Mouse (Mus musculus) embryo, embryonic 11.5 days (tissue): ENCODE measurements at regions not wholly inside any gene's neighbourhood (a gene's known extent, or its start where the extent isn't known, plus 50 kb on each side); places are given as distances from the start of the nearest gene placed in this dataset.

Source experiments
- DNase-seq: peaks from one replicate; pipeline ENCODE4 v3.0.0-alpha.2; 2012; ENCODE audit warnings: low read depth, low spot score

DNA sequence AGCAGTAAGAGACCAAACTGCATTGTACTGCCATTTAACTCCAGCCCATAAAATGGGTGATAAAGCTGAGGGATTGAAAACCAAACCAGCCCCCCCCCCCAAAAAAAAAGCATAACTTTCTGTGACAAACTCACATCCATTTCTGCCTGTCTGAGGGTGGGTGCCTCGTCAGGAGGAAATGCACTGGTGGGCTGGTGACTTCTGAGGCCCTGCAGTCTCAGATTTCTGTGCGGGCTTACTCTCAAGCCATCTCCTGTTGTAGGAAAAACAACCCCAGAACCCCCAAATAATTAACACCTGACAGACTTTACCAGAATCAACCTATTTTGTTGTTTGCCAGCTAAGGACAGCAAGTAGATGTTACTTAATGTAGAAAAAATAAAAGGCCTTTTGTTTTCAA, 220.9 kb downstream of the Snx10 start:
- no peak for DNase-seq

DNA sequence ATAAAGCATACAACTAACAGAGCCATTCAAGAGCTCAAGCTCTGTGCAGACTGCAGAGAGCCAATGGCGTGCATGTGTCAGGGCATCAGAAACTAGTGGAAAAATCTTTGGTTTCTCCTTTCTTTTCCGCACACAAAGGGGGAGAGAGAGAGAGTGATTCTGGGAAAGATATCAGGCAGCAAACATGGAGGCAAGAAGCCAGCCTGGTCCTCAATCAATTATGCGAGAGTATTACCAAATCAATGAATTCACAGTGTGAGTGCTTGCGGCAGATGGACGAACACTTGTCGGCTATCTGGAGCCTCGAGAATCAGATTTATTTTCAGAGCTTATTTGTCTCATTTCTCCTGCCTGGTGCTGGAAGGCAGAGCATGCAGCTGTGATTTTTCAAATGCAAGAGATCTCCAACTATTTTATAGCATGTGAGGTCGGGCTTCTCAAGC, 230.6 kb downstream of the Snx10 start:
- no peak for DNase-seq

DNA sequence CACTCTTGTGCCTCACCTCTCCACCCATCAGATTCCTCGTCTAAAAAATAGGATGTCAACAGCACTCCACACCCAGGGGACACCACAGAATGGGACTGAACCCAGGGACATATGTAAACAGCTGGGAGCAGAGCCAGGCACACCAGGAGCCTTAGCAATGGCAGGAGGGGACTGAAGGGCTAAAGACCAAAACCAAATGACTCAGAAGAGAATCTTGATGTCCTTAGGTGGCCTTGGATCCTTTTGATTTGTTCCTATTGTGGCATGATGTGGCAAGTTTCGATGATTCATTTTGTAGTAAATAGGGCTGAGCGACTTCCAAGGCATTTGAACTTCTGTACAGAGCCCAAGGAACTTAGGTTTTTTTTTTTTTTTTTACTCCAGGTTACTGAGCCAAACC, 233.4 kb downstream of the Snx10 start:
- no peak for DNase-seq

DNA sequence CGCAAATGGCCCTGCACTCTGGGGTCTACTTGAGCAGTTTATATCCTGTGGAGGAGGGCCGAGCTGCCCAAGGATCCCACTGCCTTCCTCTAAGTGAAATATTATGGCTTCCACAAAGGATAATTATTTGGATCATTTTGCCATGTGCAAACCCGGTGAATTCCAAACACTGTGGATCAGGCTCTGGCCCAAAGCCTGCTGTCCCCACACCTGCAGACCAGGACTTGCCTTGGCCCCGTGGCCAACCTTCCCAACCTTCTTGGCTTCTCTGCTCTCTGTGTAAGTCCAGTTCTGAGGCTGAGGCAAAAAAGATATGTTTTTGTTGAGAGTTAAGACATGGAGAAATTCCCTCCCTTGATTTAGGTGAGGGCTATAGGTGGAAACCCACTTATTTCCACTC, 234.0 kb downstream of the Snx10 start:
- no peak for DNase-seq

DNA sequence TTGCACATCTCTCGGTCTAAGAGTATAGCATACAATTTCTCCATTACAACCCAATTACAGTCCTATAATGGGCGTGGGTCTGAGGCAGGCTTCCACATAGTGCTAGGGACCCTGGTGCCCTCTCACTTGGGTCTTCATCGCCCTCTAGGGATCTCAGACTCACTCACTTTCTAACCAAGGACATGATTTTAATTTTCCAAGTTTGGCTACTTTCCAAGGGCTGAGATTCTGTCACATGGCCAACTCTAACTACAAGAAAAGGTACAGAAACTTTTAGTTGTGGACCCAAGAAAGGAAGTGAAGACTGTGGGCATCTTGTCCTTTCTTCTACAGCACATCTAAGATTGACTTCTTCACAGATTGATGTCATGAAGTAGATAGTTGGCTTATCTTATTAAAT, 235.1 kb downstream of the Snx10 start:
- no peak for DNase-seq

DNA sequence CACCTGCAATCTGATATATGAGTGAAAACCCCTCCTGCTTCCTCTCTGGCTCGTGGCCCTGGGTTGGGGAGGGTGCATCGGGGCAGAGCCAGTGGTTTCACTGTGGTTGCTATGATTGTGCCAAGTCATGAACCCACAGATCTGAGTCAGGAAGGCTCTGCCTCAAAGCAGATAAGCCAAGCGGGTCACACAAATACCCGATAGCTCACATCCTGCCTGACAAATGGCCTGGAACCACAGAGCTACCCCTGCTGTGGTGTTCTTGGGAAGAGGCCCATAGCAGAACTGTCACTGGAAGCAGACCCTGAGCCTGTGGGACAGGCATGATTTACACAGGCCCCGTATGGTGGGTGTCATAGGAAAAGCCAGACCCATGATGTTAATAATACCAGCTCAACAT, 236.7 kb downstream of the Snx10 start:
- DNase-seq = no peak

DNA sequence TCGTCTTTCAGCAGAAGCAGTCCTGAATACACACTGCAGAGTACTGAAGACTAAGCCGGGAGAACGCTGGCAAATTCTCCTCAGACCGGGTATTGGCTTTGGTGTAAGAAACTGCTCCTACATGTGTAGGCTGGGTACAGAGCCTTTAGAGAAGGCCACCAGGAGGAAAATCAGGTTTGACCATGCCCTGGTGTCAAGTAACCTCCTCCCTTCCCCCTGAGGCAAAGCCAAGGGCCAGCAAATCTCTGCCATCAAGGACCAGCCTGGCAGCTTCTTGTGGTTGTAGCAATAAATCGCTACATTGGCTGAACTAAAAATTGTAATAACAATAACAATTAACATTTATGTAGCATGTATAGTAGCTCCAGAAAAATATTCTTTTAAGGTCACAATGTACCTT, 237.8 kb downstream of the Snx10 start:
- no peak for DNase-seq

DNA sequence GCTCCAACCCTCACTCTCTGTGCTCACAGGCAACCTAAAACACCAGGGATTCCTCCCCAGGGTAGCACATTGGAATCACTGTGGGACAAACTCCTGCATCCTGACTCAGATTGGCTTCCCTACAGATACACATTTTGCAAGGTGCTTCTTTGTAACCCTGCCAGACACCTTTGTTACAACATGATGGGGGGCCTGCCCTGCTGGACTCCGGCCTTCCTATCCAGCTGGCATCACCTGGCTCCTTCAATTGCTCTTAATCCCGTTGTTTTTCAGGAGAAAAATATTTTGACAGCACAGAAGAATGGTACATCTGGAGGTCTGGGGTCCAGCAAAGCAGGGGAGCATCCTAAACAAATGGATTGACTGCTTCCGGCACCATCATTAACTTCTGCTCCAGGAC, 242.8 kb downstream of the Snx10 start:
- DNase-seq = no peak

DNA sequence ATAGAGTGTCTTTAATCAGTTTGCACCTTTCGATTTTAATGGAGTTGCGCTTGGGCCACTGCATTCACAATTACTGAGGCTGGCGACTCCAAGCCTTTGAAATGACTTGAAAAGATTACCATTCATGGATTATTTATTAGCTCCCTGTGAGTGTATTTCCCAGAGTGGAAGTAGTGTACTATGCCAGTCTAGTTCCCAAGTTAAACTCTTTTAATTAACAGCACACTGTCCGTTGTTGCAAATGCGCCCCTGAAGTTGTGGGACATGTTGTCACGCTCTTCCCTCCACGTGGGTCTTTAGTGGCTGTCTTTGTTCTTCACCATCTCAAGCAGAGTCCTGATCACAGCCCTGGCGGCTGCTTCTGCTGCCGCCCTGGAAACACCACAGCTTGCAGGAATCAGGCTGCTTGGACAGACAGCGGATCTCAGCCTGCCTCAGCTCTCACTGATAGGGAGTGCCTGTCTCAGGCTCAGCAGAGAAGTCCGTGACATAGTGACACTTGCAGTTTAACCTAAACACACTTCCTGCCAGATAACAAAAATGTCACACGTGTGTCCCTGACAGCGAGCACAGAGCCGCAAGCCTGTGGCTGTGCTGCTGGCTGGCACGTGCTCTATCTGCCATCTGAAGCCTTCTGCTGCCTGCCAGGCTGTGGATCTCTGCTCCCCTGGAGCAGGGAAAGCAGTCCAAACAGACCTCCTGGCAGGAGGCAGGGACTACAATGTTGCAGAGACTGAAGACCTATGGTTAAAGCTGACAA, 244.1 kb downstream of the Snx10 start:
- DNase-seq = no peak

DNA sequence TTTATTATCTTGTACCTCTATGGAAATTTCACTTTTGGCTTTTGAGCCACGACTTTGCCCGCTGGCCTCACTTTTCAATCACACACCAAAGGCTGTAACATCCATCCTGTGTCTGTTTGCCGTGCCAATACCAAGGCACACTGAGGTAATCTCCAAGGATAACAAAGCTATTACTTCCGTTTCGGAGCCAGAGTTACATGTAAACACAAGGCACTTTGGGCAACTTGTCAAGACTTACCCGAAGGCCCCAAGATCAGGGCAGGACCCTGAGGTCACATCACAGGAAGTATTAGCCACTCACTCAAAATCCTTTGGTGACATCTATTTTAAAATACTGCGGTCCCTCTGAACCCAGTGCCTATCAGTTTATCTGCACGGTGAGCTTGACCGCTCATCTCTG, 241.3 kb downstream of the Skap2 start:
- DNase-seq = no peak

DNA sequence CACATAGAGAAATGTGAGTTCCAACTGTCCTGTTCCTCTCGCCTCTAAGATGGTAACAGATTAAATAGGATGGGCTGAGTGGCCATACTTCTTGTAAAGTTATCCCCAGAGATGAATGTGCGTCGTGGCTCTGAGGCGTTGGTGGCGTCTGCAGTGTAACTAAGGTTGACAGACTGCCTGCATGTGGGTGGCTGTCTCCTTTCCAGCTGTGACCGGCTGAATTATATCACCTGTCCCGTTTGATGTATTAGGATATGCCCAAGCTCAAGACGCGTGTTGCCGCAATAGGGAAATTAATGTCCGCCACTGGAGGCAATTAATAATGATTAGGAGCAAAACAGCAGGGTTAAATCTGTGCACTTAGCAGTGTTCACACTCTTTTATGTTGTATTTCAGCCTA, 240.9 kb downstream of the Skap2 start:
- no peak for DNase-seq

DNA sequence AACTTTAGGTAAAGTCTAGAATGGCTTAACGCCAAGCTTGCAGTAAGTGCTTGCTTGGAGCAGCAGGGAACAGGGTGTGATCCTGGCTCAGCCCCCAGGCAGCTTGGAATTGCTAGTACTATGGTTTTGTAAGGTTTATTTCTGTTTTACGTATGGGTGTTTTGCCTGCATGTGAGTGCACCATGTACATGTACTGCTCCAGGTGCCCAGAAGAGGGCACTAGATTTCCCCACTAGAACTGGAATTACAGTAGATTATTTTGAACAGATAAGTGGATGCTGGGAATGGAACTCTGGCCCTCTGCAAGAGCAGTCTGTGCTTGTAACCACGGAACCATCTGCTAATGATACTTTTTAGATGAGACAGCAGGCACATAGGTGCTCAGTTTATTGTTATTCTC, 237.6 kb downstream of the Skap2 start:
- DNase-seq = no peak

DNA sequence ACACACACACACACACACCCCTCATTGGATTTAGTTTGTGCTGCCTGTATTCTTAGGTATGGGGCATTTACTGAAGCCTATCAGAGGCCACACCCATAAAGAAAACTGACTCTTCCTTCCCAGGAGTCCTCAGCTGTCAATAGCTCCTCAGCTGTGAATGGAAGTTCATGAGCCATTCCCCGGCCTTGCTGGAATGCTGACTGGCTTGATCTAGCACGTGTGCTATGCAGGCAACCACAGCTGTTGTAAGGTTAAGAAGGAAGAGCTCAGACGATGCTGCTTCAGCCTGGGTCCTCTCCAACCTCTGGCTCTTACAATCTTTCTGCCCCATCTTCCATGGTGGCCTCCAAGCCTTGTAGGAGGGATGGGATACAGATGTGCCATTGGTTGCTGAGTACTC, 226.7 kb downstream of the Skap2 start:
- no peak for DNase-seq

DNA sequence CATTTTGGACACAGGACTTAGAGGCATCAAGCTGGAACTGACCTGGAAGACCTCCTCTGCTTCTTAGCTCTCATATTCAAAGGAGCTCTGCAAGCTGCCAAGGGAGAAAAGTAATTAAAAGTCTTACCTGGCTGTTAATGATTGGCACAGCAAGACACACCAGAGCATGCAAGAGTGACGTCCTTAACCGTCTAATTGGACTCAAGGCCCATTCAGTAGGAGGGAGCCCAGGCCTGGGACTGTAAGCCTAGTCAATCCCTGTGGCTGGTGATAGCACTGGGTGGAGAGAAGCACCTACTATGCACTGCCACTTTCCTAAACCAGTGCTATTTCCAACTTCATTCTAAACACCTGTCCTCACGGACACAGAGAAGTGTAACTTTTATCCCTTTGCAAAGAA, 225.5 kb downstream of the Skap2 start:
- DNase-seq = no peak

DNA sequence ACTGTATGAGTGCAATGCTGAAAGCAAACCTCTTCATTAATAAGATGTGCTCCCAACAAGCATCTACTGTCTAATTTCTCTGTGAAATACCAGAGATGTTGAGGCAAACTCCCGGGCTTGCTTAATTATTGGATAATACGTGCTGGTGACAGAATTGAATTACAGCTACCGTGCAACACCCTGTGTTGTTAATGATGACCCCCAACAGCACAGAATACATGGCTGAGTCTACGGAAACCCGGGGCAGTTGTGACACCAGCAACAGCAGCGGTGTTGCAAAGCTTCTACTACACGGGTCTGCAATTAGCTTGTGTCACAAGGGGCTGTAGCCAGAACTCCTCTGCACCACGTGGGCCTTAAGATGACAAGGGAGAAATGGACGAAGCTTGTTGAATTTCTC, 224.2 kb downstream of the Skap2 start:
- no peak for DNase-seq

DNA sequence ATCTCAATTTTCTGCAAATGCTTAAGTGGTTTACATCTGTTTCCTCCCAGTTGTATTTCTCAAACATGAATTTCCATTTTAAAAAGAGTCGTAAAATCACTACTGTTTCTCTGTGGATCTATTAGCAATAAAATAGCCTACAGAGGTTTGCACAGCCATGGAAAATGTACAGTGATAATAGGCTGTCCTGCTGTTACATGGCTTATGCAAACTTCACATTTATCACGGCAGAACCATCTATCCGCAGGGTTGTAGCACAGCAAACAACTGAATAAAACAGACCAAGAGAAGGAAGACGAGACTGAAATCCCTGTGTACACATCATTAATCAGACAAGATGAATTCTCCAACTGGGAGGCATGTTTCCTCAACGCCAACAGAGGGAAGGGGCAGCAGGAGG, 222.1 kb downstream of the Skap2 start:
- no peak for DNase-seq

DNA sequence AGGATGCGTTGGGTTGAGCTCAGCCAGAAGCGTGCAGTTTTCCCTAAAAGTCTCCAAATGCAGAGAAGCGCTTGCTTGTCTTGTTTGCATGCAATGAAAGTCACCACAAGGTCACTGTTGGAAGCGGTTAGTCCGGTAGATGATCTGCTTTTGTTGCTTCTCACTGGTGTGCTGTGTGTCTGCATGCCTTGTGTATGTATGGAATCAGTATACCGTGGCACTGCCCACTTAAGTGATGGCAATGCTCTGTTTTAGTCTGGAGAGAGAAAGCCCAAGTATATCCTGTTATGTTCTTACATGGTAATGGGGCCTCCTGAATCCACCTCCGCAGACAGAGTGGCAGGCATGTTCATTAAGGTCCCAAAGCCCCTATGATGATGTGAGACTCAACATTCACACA, 221.7 kb downstream of the Skap2 start:
- no peak for DNase-seq

DNA sequence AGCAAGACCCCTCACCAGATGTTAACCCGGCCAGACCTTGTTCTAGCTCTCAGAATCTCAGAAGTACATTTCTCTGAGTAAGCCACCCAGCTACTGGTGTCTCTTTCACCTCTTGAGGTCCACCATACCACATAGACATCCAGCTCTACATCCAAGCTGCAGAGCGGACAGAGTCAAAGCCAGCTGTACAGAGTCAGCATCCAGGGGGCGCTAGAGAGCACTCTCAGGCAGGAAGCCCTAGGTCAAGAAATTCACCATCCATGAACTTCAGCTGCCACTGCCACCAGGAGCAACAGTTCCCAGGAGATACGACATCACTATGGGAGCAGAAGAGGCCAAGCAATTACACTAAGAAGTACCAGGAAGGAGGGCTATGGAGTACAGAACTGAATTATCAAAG, 217.0 kb downstream of the Skap2 start:
- no peak for DNase-seq

DNA sequence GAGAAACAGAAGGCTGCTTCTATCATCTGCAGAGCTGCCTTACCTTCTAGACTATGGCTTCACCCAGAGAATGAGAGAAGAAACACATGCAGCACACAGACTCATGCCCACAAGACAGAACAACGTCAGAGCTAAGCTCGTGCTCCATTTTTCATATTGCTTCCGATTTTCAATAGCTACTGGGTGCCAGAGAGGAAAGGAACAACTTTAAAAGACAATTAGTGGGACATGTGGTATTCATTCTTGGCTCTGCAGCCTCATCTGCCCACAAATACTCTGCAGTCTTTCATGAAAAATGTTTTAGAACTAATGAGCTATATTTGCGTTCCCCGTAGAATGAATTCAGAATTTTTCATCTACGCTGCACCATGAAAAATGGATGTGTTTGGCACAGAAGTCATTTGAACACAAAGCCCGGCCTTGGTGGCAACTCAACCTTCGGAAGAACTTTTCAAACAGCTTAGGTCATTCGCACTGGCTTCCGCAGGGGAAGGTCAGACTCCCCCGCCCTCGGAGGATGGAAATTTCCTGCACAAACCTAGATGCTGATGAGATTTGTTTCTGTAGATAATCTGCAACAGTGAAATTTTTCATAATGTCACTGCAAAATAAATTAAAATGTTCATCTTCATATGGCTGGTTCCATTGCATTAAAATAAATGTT, 213.6 kb downstream of the Skap2 start:
- DNase-seq = no peak

DNA sequence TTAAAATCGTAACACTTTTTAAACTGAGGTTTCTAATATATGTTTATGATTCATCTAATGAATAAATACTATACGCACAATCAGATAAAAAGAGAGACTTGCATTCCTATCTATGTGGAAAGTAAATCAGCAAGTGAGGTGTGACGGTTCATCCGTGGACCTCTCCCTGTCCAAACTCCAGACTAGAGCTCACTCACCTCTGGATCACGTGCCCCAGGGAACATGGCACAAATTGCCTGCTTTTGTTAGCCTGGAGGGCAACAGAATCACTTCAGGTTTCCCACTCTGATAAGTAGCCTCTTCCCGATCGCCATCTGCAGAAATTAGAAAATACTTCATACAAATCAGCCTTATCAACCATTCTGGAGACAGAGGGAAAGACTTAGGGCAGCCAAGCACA, 206.7 kb downstream of the Skap2 start:
- DNase-seq = no peak
